Mouse (Mus musculus) lung, adult 2 months (tissue): Measurements from ENCODE around the gene Mindy4.

Experiments used
- CTCF ChIP-seq: fragments of 200-500 bp; IDR thresholded peaks from 2 replicates; pipeline ENCODE4 v1.5.1; 2011; ENCODE audit warnings: mild to moderate bottlenecking, low read length, control low read depth; ENCODE audit not compliant: insufficient read depth
- POLR2A ChIP-seq: fragments of 200-500 bp; IDR thresholded peaks from 2 replicates; pipeline ENCODE4 v1.6.1; 2011; ENCODE audit warnings: low read depth, mild to moderate bottlenecking, control low read depth, low read length, borderline replicate concordance; ENCODE audit errors: extremely low read depth

GRCm38 (mm10) chr6:55281687-55282086 is 78.5 kb downstream of the Mindy4 start:
- no peak for TF ChIP-seq POLR2A
- no peak for TF ChIP-seq CTCF
